Mouse (Mus musculus) T-helper 1 cell (primary cell): ENCODE data around the gene Ell3.

Experiments used
- in situ Hi-C: fragments of 300-600 bp; cut with MboI, MseI; formaldehyde crosslinking; loops from one replicate; pipeline ENCODE4 v1.15.1; 2025; ENCODE audit warnings: high pct_unique_total_duplicates

Gene Ell3

GRCm38 (mm10) chr2:121448739-121449535 is 4.9 kb upstream of the Ell3 start, which contains the start of gene Serf2:
Gene Serf2 (plus strand): TSS chr2:121449195.
- in situ Hi-C loops: no loop called here

- in situ Hi-C loops: no loop called here
Measured at GRCm38 (mm10) chr2:121448136-121448535, 4.1 kb upstream of the Ell3 start.

GRCm38 (mm10) chr2:121447006-121447405 is 2.9 kb upstream of the Ell3 start:
- in situ Hi-C loops: no loop called here

DNA sequence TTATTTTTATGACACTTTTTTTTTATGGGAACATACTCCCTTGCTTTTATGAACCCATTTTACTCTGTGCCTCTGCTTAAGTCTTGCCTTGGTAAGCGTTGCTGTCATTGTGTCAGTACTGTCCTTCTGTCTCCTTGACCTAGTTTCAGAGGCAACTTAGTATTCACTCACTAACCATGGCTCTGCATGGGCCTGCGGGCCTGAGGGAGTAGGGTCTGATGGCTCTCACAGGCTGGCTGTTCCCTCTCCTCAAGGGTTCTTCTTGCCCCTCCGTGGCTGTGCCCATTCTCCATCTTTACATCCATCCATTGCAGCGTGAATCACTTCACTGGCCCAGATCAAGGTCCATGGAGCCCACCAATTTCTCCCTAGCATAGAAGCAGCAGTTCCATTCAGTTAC is 2.4 kb upstream of the Ell3 start:
- in situ Hi-C loops: no loop called here

GRCm38 (mm10) chr2:121445117-121445516 is 1.0 kb upstream of the Ell3 start:
- in situ Hi-C loops: no loop called here

- in situ Hi-C loops: loop anchor here (5.0 kb wide), 1 partner anchor 36 kb away; no protein-coding TSS in a partner anchor
Measured at GRCm38 (mm10) chr2:121443068-121443349, 1.1 kb downstream of the Ell3 start.

- in situ Hi-C loops: loop anchor here (5.0 kb wide), 1 partner anchor 35 kb away; no protein-coding TSS in a partner anchor
Measured at GRCm38 (mm10) chr2:121442259-121443067, 1.6 kb downstream of the Ell3 start.

- in situ Hi-C loops: loop anchor here (5.0 kb wide), 1 partner anchor 34 kb away; no protein-coding TSS in a partner anchor
Measured at GRCm38 (mm10) chr2:121441800-121442199, 2.3 kb downstream of the Ell3 start.

DNA sequence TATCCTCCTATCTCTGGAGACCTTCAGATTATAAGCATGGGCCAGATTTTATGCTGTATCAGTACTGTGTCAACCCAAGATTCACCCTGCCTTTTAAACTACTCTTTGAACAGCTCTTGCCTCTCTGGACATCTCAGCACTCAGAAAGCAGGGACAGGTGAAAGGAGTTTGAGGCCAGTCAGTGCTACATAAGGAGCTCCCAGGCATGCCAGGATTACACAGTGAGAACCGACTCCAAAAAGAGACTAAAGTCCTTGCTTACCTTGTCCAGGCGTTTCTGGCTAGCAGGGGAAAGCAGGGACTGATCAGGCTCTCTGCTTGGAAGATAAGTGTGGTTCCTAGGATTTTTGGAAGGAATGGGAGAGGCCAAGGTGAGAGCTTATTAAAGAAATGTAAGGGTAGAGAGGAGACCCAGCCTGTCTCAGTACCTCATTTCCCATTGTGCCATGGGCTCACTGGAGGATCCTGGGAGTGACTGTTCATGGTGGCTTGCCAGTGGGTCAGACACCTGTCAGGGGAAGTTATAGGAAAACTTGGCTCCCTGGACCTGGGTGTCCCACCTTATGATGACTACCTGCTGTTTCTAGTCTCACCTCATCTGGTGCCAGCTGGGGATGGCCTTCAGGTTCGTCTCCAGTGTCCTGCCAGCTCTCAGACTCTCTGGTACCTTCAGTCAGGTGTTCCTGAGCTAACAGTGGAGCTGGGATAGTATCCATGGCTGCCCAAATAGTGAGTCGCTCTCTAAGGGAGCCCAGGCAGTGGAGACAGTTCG is 3.1 kb downstream of the Ell3 start:
- in situ Hi-C loops: loop anchor here (5.0 kb wide), 1 partner anchor 34 kb away; no protein-coding TSS in a partner anchor

DNA sequence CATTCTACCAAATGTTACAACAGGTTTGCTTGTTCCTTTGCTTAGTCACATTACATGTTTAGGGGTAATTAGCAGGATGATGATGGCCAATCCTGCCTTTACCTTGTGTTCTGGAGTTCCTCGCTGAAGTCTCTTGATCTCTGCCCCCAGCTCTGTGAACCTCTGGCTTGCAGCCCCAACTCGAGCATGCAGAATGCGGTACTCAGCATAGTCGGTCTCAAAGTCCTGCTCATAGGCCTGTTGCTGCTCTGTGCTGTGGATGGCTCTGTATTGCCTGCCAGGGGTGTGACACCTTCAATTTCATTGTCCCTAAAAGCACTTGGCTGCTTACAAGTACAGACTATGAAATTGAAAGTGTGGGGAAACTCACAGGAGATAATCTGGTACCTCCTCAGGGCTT is 4.3 kb downstream of the Ell3 start:
- in situ Hi-C loops: loop anchor here (5.0 kb wide), 1 partner anchor 32 kb away; no protein-coding TSS in a partner anchor

GRCm38 (mm10) chr2:121434854-121435253 is 9.2 kb downstream of the Ell3 start:
- in situ Hi-C loops: no loop called here

GRCm38 (mm10) chr2:121425890-121426289 is 18.2 kb downstream of the Ell3 start:
- in situ Hi-C loops: no loop called here

DNA sequence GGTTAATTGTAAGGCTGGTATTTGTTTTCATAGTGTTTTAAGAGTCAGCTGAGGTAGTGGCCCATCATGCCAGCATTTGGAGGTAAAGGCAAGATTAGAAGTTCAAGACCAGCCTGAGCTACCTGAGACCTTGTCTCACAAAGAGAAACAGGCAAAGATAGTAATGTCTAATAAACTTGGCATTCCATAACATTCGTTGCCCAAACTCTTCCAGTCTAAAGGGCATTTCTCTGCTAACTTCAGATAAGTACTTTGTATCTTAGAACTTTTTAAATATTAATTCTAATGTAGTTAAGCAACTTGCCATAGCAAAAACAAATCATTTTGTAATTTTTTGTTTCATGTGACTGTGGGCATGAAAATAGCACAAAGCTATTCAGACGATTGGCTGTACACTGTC is 20.9 kb downstream of the Ell3 start:
- in situ Hi-C loops: no loop called here

DNA sequence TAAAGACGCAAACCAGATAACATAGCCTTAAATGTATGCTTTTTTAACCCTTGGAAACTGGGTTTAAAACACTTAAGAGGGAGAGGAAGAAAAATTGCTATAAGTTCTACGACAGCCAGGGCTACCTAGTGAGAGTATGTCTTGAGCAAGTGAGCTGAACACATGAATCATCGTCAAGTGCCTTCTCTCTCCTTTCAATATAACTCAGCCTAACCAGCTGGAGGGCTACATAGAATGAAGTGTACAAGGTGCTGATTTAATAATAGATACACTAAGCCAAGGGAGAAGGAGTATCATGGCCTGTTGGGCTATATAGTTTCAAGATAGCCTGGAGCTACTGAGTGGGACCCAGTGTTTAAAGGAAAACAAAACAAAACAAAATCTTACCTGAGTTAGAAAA is 25.6 kb downstream of the Ell3 start:
- in situ Hi-C loops: no loop called here

- in situ Hi-C loops: no loop called here
Measured at GRCm38 (mm10) chr2:121416356-121416755, 27.7 kb downstream of the Ell3 start.

GRCm38 (mm10) chr2:121415591-121415990 is 28.5 kb downstream of the Ell3 start:
- in situ Hi-C loops: no loop called here

DNA sequence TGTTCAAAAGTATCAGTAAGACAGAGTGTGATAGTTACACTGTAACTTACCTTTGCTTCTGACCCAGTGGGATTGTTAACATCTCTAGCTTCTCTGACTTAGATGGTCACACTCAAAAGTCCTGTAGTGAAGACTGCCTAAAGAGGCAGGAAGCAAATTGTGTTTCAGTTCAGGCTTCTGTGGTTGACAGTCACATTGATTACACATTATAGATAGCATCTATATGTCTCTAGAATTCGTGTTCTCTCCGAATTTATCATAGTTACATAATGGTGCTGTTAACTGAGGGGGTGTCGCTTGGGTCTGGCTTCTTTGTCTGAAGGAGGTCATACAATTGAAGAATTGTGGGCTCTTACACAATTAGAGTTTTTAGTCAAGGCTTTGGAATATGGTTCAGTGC is 29.0 kb downstream of the Ell3 start:
- in situ Hi-C loops: no loop called here

DNA sequence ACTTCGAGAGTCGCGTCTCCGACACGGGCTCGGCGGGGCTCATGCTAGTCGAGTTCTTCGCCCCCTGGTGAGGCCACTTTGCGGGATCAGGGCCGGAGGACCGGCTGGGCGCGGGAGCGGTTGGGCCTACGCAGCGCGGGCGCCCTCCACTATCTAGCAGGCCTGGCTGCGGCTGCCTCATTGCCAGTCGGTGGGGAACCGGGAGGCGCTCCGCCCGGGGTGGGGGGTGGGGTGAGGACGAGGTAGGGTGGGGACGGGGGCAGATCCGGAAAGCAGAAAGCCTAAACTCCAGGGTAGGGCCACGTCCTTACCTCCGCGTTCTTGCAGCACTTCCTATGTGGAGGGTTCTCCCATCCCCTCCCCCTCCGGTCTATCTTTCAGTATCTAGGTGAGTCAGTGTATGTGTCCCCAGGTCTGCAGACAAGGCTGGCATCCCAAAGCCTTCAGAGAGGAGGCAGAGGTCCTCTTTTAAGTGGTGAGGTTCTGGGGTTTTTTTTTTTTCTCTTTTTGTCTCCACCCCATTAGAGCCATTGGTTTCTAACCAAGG is 29.9 kb downstream of the Ell3 start:
- in situ Hi-C loops: no loop called here

DNA sequence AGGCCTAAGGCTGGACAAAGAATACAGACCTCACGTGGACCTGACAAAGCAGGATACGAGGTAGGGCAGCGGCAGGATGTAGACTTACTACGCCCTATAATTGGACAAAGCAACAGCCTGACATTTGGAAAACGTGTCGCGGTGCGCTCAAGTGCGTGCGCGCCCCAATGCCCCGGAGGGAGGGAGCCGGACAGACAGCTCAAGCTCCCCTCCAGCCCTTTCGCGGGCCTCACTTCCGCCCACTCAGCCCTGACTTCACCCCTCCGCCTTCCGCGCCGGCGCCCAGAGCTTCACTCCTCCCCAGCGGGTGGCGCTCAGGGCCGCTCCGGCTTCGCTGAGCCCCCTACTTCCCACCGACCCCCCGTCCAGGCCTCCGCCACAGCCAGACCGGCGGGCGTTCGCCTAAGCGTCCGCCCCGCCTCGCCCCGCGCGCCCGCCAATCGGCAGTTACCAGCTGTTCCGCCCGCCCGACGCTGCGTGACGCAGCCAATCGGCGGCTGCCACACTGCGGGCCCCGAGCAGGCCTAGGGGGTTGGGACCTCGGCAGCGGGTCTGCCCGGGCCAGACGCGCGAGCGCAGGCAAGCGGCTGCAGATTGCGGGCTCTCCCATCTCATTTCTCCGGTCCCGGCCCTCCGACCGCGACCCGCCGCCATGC is 30.6 kb downstream of the Ell3 start, which contains the start of the genes Pdia3 and Catsper2:
Pdia3 (plus strand) TSS at position 389 of the 656 bp plus-strand sequence.
Catsper2 (minus strand) TSS at position 406 of the 656 bp plus-strand sequence.
- in situ Hi-C loops: no loop called here

DNA sequence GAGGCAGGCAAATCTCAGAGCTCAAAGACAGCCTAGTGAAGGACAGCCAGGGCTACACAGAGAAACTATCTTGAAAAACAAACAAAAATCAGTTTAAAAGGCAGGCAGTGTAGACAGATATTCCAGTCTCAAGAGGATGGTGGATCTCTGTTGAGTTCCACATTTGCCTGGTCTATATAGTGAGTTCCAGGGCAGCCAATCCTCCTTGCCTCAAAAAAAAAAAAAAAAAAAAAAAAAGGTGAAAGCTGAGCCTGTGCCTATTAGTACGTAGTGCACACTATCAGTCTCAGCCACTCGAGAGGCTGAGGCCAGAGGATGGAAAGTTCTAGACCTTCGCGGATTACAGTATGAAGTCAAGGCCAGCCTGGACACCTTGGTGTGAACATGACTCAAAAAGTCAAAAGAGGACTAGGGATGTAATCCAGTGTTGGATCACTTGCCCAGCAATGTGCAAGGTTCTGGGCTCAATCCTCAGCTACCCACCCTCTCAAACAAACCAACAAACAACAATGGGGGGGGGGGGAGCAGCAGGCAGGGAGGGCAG is 31.2 kb downstream of the Ell3 start:
- in situ Hi-C loops: no loop called here
